Mouse (Mus musculus): ENCODE data around the gene Aspg.

Aspg gene

GRCm38 (mm10) chr12:112145875-112146651 is 39.6 kb downstream of the Aspg start, which contains the start of gene Kif26a:
Kif26a (plus strand) TSS chr12:112146208.
- intact Hi-C loops (cut with DNase I) = loop anchor here (1.0 kb wide), 2 partner anchors 327 to 397 kb away; no protein-coding TSS in a partner anchor

GRCm38 (mm10) chr12:112147365-112147764 is 40.9 kb downstream of the Aspg start:
- intact Hi-C loops (cut with DNase I) = no loop called here

GRCm38 (mm10) chr12:112150011-112150410 is 43.5 kb downstream of the Aspg start:
- intact Hi-C loops (cut with DNase I) = no loop called here

GRCm38 (mm10) chr12:112151244-112151979 is 44.9 kb downstream of the Aspg start:
- intact Hi-C loops (cut with DNase I) = no loop called here

GRCm38 (mm10) chr12:112151980-112152362 is 45.5 kb downstream of the Aspg start:
- intact Hi-C loops (cut with DNase I) = no loop called here

- intact Hi-C loops (cut with DNase I) = no loop called here
Observed at GRCm38 (mm10) chr12:112153597-112153996, 47.1 kb downstream of the Aspg start.

GRCm38 (mm10) chr12:112154476-112154875 is 48.0 kb downstream of the Aspg start:
- intact Hi-C loops (cut with DNase I) = no loop called here

GRCm38 (mm10) chr12:112155218-112156051 is 49.0 kb downstream of the Aspg start:
- intact Hi-C loops (cut with DNase I) = no loop called here

- intact Hi-C loops (cut with DNase I) = no loop called here
Observed at GRCm38 (mm10) chr12:112156804-112157203, 50.3 kb downstream of the Aspg start.

- intact Hi-C loops (cut with DNase I) = no loop called here
Observed at GRCm38 (mm10) chr12:112158246-112158645, 51.8 kb downstream of the Aspg start.

GRCm38 (mm10) chr12:112158784-112159183 is 52.3 kb downstream of the Aspg start:
- intact Hi-C loops (cut with DNase I) = no loop called here

- intact Hi-C loops (cut with DNase I) = no loop called here
Observed at GRCm38 (mm10) chr12:112163981-112164839, 57.7 kb downstream of the Aspg start.

- intact Hi-C loops (cut with DNase I) = no loop called here
Observed at GRCm38 (mm10) chr12:112164840-112165219, 58.4 kb downstream of the Aspg start.

- intact Hi-C loops (cut with DNase I) = no loop called here
Observed at GRCm38 (mm10) chr12:112169240-112169639, 62.8 kb downstream of the Aspg start.

- intact Hi-C loops (cut with DNase I) = no loop called here
Observed at GRCm38 (mm10) chr12:112170671-112171574, 64.4 kb downstream of the Aspg start.

- intact Hi-C loops (cut with DNase I) = no loop called here
Observed at GRCm38 (mm10) chr12:112171657-112172056, 65.2 kb downstream of the Aspg start.

GRCm38 (mm10) chr12:112172214-112172613 is 65.7 kb downstream of the Aspg start:
- intact Hi-C loops (cut with DNase I) = no loop called here

All from adrenal gland (tissue).